Mouse (Mus musculus): ENCODE measurements around the gene B3gat2.

Gene B3gat2

DNA sequence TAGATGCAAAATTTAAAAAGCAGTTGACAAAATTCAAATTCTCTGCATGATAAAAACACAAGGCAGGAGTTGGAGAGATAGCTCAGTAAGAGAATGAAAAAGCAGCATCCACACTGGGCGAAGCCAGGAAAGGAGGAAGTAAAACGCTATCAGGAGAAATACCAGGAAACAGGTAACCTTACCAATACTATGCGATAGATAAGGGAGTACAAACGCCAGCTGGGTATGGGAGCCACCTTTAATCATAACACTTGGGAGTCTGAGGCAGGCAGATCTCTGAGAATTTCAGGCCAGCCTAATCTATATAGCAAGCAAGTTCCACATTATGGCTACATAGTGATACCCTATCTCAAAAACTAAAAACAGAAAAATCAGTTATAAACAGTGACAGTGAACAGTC is 75.1 kb downstream of the B3gat2 start:
- no peak for DNase-seq

DNA sequence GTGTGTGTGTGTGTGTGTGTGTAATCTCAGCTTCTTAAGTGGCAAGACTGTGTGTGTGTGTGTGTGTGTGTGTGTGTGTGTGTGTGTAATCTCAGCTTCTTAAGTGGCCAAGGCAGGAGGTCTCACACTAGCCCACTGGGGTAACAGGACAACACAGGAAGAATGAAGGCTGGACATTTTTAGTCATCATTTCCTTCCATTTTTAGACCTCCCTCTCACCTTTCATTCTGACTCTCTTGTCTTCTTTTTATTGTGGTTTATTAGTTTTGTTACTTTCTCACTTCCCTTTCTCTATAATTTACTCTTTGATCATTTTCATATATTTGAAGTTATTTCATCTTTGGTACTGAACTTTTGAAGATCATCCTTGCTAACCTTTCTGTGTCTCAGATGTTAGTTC is 79.4 kb downstream of the B3gat2 start:
- DNase-seq: no peak

DNA sequence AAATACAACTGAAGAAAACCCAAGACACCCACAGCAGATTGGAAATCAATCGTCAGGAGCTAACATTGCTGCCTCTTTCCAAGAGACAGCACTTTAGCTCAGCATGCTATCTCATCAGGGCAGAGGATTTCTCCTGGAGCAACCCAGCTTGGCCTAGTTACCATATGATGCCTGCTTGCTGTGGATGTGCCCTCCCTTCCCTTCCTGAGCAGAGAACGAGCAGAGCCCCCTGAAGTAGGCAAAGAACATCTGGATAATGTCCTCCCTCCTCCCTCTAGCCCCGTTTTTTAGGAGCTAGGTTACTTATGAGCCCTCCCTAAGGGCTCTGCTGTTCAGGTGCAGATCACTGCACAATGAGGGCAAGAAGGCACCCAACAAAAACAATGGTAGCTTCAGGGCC is 81.1 kb downstream of the B3gat2 start:
- no peak for DNase-seq

DNA sequence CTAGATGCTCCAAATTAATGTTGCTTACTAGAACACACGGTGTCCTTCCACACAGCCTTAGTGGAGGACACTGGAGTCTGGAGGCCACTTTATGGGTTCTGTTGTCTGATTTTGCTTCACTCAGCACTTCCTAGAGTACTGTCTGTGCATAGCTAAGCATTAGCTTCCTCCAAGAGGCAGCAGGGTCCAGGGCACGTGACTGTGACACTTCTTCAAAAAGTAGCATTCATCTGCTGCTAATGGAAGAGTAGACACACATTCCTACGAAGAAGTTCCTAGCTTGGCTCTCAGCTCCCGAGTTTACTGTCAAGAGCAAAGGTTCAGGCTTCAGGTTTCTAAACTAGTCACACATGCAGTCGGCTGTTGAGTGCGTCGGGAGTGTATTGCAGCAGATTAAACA is 82.2 kb downstream of the B3gat2 start:
- DNase-seq: no peak

DNA sequence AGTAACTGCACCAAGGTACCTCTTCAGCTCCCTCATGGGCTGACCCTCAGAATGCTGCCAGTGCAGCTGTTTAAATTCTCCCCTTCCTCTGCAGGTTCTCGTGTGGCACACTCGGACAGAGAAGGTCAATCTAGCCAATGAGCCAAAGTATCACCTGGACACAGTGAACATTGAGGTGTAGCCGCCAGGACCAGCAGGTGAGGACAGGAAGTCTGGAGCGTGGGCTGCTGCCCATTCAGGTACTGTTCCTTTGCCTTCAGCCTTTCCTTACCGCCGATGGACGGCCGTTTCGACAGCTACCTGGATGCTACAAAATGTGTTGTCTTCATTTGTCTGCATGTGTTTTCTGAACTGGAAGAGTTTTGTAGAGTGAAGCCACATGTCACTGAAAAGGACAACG is 83.5 kb downstream of the B3gat2 start:
- no peak for DNase-seq

DNA sequence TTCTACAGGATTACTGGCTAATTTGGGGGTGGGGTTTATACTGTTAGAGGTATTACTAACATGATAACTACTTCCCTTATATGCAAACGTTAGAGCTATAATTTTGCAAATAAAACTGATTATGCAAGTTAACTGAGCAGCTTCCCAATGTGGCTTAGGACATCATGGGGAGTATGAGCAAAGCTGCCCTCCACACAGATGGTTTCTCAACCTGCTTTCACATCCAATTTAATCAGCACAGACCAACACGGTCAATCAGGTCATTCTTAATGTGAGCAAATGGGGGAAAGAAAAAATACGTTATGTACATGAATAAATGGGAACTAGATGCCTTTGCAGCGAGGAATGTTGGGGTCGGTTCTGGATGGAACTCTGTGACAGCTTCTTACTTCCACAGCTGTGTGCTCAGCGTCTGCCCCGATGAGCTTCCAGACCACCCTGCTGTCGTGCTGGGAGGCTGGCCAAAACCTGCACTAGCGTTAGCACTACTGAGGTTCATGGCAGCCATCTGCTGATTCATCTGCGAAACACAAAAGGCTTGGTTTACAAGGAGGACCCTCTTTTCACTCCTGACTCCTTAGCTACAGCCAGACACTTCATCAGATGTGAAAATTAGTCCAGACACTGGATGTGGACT is 84.6 kb downstream of the B3gat2 start:
- DNase-seq: no peak

DNA sequence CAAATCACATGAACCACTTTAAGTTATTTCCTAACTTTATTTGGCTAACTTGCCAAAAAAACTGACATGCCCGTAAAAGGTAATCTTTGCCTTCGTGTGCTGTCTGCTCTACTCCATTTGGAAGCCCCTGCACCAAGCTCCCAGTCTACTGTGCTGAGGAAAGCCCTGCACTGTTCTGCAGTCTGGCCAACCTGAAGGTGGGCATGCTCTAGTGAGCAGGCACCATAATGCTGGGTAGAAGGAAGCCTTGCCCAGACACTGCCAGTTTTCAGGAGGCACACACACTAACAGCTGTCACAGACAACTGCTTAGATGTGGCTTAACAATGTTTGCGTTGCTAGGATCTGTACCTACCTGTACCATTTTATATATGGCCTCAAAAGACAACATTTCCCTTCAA is 94.1 kb downstream of the B3gat2 start:
- DNase-seq: no peak

DNA sequence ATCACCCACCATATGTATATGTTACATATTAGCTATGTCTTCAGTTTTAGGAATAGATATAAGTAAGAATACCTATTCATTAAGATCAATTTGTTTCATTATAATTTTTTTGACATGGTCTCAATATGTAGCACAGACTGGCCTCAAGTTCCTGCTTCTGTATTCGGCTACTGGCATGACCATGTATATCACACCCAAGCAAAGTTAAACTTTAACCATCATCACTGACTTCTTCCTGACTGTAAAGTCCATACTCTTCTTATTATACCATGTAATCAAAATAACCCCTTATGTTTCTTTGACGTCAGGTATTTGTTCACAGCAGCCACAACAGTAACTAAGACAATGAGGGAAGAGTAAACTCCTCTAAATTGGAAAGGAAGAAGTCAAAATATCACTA is 99.4 kb downstream of the B3gat2 start:
- no peak for DNase-seq

DNA sequence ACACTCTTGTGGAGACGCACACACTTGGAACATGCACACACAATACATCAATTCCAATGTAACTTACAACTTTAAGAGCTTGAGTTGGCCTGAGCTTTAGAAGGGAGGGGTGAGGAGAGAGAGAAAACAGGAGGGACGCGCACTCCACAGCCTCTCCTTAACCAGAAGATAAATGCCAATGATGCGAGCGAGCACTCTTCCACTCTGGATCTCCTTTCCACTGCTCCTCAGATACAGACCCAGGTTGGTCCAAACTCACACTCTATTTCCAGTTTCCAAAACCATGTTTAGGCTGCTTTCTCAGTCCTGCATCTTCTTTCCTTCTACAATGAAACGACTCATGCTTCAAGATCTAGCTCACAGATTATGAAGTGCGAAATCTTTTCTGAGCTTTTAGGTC is 104.0 kb downstream of the B3gat2 start:
- no peak for DNase-seq

DNA sequence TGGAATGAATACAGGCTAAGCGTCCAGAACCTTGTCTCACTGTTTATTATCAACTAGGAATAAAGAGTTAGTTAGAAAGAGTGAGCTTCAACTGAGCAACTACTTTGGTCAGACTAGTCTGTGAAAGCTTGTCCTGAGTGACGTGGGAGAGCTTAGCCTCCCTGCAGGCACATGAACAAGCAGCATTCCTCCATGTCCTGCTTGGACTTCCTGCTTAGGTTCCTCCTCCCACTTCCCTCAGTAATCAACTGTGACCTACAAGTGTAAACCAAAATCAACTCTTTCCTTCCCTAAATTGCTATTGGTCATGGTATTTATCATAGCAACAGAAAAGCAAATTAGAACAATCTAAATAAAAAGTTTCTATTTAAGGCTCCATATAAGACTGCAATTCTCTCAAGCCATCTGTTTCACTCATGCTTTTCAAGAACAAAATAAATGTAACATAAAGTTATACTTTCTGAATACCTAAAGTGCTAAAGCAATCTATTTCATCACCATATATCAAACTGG is 105.9 kb downstream of the B3gat2 start:
- no peak for DNase-seq

DNA sequence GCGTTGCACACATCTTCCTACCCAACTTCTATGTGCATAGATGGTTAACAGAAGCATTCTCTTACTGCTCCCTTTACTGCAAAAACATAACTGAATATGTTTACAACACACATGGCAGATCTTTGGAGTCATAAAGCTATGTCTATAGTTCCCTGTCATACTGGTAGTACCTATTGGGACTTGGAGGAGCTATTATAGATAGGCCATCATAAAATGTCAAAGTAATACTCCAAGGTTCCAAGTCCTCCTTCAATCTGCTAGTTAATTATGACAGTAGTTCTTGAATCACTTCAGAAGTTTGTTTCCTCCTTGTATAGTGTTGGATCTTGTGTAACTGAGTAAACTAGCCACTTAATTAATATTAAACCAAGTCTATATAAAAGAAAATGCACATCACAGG is 110.6 kb downstream of the B3gat2 start:
- no peak for DNase-seq

DNA sequence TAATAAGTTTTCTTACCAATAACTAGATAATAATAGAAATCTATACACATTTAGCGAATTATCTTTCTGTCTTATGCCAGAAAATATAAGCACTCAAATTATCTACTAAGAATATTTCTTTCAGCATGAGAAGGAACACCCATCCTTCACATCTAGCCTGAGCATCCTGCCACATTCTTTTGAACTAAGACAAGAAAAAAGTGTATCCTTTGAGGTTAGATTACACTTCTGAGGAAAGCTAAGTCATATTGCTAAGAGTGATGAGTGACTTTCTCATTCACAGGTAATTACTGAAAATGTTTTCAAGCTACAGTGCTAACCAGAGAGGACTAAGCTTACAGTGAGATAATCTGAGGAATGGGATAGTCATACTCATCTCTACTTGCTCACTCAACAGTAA is 121.1 kb downstream of the B3gat2 start:
- no peak for DNase-seq

DNA sequence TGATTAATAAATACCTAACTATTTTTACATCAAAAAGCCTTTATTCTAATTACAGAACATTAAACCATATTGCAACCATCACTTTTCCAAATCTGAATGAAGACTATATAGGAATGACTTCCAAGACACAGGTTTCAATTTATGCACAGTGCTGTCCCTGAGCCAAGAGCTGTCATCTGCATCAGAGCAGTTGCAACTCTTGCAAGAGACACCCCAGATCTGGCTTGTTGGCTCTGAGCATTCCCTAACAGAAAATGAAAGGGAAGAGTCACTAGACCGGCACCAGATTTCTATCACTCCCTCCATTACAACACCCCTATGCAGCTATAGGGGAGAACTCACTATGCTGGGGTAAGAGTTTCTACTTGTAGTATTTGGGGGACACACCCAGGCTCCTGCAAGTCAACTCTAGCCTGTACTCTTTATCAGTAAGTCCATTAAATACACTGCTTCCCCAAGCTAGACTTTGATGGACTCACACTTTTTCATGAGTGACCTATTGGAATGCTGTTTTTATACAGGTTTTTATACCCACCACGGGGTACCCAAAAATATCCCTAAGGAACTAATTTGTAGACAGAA is 122.6 kb downstream of the B3gat2 start:
- DNase-seq: no peak

DNA sequence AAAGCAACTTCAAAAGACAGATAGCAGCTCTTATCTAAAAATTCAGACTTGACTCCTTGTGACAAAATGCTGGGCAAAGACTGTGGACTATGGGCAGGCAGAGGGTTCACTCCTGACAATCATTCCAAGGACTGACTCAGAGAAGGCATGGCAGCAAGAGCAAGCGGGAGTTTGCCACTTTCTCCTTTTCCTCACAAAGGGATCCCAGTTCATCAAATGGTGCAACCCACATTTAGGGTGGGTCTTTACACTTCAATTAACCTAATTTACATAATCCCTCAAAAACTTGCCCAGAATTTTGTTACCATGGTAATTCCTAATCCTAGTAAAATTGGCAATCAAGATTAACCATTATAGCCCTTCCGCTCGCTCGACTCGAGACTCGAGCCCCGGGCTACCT is 123.4 kb downstream of the B3gat2 start:
- DNase-seq: no peak

DNA sequence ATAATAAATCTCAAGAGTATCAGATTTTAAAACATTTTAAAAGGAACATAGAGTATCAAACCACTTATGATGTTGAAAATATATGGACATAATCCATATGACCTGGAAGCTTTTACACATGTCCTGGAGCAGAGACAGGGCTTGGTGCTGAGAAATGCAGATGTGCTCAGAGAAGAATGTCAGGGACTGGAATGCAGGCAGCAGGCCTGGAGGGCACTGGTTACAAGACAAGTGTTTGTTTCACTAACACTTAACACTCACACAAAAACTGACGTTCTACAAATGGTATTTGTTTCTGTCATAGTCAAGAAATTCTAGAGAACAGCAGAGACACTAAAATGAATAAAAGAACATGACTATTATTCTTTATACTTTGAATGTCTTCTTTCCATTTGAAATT is 130.5 kb downstream of the B3gat2 start:
- peak; percentile 11 for DNase-seq

Data from embryo, embryonic 11 days (tissue).